Mouse (Mus musculus): ENCODE data around the gene Gpr146. TPM values are rescaled to one million over a fixed set of nuclear protein-coding genes. Genes with fewer than 3 reads are reported as not detected.
A peak's percentile ranks its signal among the peaks of the same experiment; 100 is the strongest.

Gpr146 gene
- total and polyA plus RNA-seq, 2 experiments from 2014 or later = 23.0 to 38.2 TPM

GRCm38 (mm10) chr5:139378271-139378556, 717 bp downstream of the Gpr146 start:
- WGBS = 56% methylated on average over 7 of the region's 7 CpGs
- Histone ChIP-seq H3K9me3 (replicated peaks; ENCODE audit: control insufficient read depth, low read length) (no peaks in the 10 kb centered on the region), H3K4me1 (ENCODE audit: control insufficient read depth, insufficient read depth) (peaks cover 64% of the 10 kb centered on the region)

GRCm38 (mm10) chr5:139378986-139379629, 1.6 kb downstream of the Gpr146 start:
- no peaks in the 10 kb centered on the region for H3K27me3 ChIP-seq (ENCODE audit: control insufficient read depth, insufficient read depth, low read length)
- peak overlapping the region; percentile 99 for H3K27ac ChIP-seq (ENCODE audit: low read depth)
- TF ChIP-seq CTCF (IDR thresholded peaks at IDR 0.05; ENCODE audit: low read depth) (no peak), EP300 (IDR thresholded peaks at IDR 0.05; ENCODE audit: low read depth) (no peak; the same call in 1 of the 2 replicates)
- no peak overlapping the region for H3K4me3 ChIP-seq (ENCODE audit: low read depth, low read length)
- no peaks in the 10 kb centered on the region for H3K9me3 ChIP-seq (replicated peaks; ENCODE audit: control insufficient read depth, low read length)
- H3K4me1 ChIP-seq (ENCODE audit: control insufficient read depth, insufficient read depth) = peaks cover 73% of the 10 kb centered on the region
- no peaks in the 10 kb centered on the region for H3K36me3 ChIP-seq (replicated peaks; ENCODE audit: control insufficient read depth, insufficient read depth, low read length)
- H3K9ac ChIP-seq (replicated peaks; ENCODE audit: low read depth, low read length) = 0 out of 2 replicates have a peak overlapping the region, but pooled peaks have one; percentile 18
- peak; percentile 61 for ATAC-seq (ENCODE audit: insufficient read depth, low read depth)
- WGBS = 11% methylated on average over 21 of the region's 21 CpGs
- peak overlapping the region; percentile 83 for H3K4me2 ChIP-seq (ENCODE audit: low read depth, low read length)
- peak; percentile 86 for DNase-seq (ENCODE audit: low spot score)

More at GRCm38 (mm10) chr5:139378271-139378556, 717 bp downstream of the Gpr146 start:
- Histone ChIP-seq H3K36me3 (replicated peaks; ENCODE audit: control insufficient read depth, insufficient read depth, low read length) (no peaks in the 10 kb centered on the region), H3K27ac (ENCODE audit: low read depth) (peak overlapping the region; percentile 99), H3K4me3 (ENCODE audit: low read depth, low read length) (no peak overlapping the region), H3K27me3 (ENCODE audit: control insufficient read depth, insufficient read depth, low read length) (no peaks in the 10 kb centered on the region), H3K4me2 (ENCODE audit: low read depth, low read length) (peak overlapping the region; percentile 83; the same call in 1 of the 2 replicates), H3K9ac (replicated peaks; ENCODE audit: low read depth, low read length) (0 out of 2 replicates have a peak overlapping the region, but pooled peaks have one; percentile 2)
- TF ChIP-seq EP300 (IDR thresholded peaks at IDR 0.05; ENCODE audit: low read depth) (no peak), CTCF (IDR thresholded peaks at IDR 0.05; ENCODE audit: low read depth) (no peak)
- DNase-seq (ENCODE audit: low spot score) (no peak), ATAC-seq (ENCODE audit: insufficient read depth, low read depth) (no peak)

DNA sequence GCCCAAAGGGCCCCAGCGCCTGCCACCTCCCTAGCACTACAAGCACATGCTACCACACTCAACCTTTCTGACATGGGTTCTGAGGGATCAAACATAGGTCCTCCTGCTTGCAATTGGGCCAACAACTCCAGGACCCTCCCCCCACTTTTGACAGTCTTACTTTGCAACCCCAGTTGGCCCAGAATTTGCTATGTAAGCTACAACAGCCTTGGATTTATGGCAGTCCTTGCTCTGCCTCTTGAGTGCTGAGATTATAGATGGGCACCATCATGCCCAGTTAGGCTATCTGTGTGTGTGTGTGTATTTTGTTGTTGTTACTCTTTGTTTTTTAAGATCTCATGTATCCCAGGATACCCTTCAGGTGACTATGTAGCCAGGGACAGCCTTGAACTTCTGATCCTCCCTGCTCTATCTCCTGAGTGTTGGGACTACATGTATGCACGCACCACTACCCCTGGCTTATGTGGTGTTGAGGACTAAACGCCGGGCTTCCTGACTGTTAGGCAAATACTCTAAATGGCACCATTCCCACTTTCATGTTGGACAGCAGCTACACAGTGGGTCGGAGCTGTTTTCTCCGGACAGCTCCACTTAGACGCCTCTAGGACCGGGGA, 2.4 kb downstream of the Gpr146 start:
- Histone ChIP-seq H3K4me1 (ENCODE audit: control insufficient read depth, insufficient read depth) (peaks cover 81% of the 10 kb centered on the region), H3K27ac (ENCODE audit: low read depth) (peak overlapping the region; percentile 99), H3K9ac (replicated peaks; ENCODE audit: low read depth, low read length) (peak overlapping the region; percentile 84; the same call in 1 of the 2 replicates), H3K36me3 (replicated peaks; ENCODE audit: control insufficient read depth, insufficient read depth, low read length) (no peaks in the 10 kb centered on the region), H3K4me3 (ENCODE audit: low read depth, low read length) (peak overlapping the region; percentile 85), H3K27me3 (ENCODE audit: control insufficient read depth, insufficient read depth, low read length) (no peaks in the 10 kb centered on the region), H3K9me3 (replicated peaks; ENCODE audit: control insufficient read depth, low read length) (no peaks in the 10 kb centered on the region), H3K4me2 (ENCODE audit: low read depth, low read length) (peak overlapping the region; percentile 83)
- TF ChIP-seq EP300 (IDR thresholded peaks at IDR 0.05; ENCODE audit: low read depth) (no peak), CTCF (IDR thresholded peaks at IDR 0.05; ENCODE audit: low read depth) (no peak)
- ATAC-seq (ENCODE audit: insufficient read depth, low read depth) = no peak
- no peak for DNase-seq (ENCODE audit: low spot score)
- WGBS = 14% methylated on average over 8 of the region's 8 CpGs

- DNase-seq (ENCODE audit: low spot score) (peak; percentile 96), ATAC-seq (ENCODE audit: insufficient read depth, low read depth) (peak; percentile 71)
- no peaks in the 10 kb centered on the region for H3K27me3 ChIP-seq (ENCODE audit: control insufficient read depth, insufficient read depth, low read length)
- under 1% methylated on average over 64 of the region's 73 CpGs for WGBS
- H3K4me1 ChIP-seq (ENCODE audit: control insufficient read depth, insufficient read depth) = peaks cover 85% of the 10 kb centered on the region
- no peaks in the 10 kb centered on the region for H3K9me3 ChIP-seq (replicated peaks; ENCODE audit: control insufficient read depth, low read length)
- peak; percentile 58; the same call in 1 of the 2 replicates for TF ChIP-seq EP300 (IDR thresholded peaks at IDR 0.05; ENCODE audit: low read depth)
- no peak for TF ChIP-seq CTCF (IDR thresholded peaks at IDR 0.05; ENCODE audit: low read depth)
- H3K27ac ChIP-seq (ENCODE audit: low read depth) = peak overlapping the region; percentile 99
- H3K36me3 ChIP-seq (replicated peaks; ENCODE audit: control insufficient read depth, insufficient read depth, low read length) = no peaks in the 10 kb centered on the region
- H3K4me2 ChIP-seq (ENCODE audit: low read depth, low read length) = peak overlapping the region; percentile 83
- H3K4me3 ChIP-seq (ENCODE audit: low read depth, low read length) = peak overlapping the region; percentile 85
- H3K9ac ChIP-seq (replicated peaks; ENCODE audit: low read depth, low read length) = peak overlapping the region; percentile 84
These were observed 3.1 kb downstream of the Gpr146 start for GRCm38 (mm10) chr5:139380385-139381248.

All from heart, postnatal 0 days (tissue).